Mouse (Mus musculus): ENCODE data around the gene Zfp119a.
"Not testable (repeated sequence)": the region's sequence is repeated elsewhere in the genome, so short reads cannot be mapped to it uniquely, and the experiment has no call there.

Gene Zfp119a

DNA sequence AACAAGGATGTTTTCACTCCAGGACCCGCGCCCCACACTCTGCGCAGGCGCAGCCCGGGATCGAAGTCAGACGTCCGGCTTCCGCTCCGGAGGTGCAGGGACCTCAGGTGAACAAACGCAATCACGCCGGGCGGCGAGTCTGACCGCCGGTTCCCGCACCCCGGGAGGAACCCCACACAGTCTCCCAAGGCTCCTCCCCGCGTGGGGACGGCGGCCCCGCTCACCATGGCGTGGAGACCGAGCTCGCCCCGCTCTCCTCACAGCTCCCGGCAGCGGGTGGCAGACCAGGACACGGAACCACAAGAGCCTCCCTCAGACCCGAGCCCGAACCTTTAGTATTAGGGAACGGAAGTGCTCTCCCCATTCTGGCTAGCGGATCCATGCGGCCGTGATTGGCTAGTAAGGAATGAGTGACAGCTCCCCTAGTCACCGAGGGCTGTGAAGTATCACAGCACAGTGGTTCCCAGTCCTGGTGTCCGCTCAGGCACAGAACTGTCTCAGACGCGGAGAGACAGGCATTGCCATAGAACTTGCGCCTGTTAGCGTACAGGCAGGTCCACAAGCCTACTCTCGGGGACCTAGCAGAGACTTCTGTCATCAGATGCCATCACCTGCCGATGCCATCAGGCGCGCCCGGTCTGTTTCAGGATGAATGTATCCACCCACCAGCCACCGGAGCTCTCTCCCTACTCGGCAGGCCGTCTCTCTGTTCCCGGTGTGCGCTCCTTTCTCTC is at the start of gene Zfp119a:
Gene Zfp119a, minus strand, starts transcription at position 295 of the 734 bp plus-strand sequence.
- not testable (repeated sequence) for TF ChIP-seq GATA4 (IDR thresholded peaks at IDR 0.05; ENCODE audit: insufficient replicate concordance, low read length)

DNA sequence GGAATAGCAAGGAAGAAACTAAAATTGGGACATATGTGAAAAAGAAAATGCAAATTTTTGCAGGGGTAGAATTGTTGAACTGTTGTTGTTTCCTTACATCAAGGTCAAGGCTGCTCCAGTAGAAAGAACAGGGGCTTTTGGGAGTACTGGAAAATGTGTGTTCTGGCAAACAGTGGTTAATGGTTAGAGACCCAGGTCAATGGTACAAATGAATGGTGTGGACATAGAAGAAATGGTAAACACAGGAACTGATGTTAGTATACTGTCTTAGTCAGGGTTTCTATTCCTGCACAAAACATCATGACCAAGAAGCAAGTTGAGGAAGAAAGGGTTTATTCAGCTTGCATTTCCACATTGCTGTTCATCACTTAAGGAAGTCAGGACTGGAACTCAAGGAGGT is 27.9 kb upstream of the Zfp119a start:
- no peak for TF ChIP-seq GATA4 (IDR thresholded peaks at IDR 0.05; ENCODE audit: insufficient replicate concordance, low read length)

GRCm38 (mm10) chr17:55904131-55904530 is 25.4 kb upstream of the Zfp119a start:
- no peak for TF ChIP-seq GATA4 (IDR thresholded peaks at IDR 0.05; ENCODE audit: insufficient replicate concordance, low read length)

DNA sequence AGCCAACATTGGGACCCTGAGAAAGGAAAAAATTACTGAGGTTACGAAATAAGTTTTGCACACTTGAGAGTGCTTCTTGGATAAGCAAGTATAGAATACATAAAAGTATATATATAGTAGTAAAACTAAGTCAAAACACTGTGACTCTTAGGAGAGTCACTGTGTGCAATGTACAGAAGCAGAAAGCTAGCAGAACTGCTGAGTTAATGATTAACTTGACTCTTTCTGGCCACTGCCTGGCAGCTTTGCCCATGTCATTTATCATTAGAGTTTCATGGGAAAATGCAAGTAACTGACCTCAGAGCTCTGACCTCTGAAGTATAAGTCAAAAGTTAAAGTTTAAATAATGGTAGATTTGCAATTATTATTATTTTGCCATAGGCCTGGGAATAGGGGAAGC is 25.0 kb upstream of the Zfp119a start:
- TF ChIP-seq GATA4 (IDR thresholded peaks at IDR 0.05; ENCODE audit: insufficient replicate concordance, low read length): no peak

- TF ChIP-seq GATA4 (IDR thresholded peaks at IDR 0.05; ENCODE audit: insufficient replicate concordance, low read length): no peak
These were observed 24.4 kb upstream of the Zfp119a start for GRCm38 (mm10) chr17:55903087-55903486.

DNA sequence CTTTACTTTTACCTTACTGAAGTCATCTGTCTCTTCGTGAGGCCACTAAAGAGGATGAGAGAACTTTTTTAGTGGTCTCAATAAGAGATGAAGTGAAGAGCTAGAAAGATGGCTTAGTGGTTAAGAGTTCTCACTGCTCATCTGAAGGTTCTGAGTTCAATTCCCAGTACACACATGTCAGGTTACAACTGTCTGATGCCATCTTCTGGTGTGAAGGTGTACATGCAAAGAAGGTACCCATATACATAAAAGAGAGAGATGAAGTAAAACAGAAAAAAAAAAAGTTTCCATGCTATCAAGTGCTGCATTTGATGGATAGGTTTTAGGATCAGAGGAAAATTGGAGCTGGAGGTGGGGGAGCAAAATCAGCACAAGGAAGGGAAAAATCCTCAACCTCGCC is 6.2 kb upstream of the Zfp119a start:
- TF ChIP-seq GATA4 (IDR thresholded peaks at IDR 0.05; ENCODE audit: insufficient replicate concordance, low read length): no peak

DNA sequence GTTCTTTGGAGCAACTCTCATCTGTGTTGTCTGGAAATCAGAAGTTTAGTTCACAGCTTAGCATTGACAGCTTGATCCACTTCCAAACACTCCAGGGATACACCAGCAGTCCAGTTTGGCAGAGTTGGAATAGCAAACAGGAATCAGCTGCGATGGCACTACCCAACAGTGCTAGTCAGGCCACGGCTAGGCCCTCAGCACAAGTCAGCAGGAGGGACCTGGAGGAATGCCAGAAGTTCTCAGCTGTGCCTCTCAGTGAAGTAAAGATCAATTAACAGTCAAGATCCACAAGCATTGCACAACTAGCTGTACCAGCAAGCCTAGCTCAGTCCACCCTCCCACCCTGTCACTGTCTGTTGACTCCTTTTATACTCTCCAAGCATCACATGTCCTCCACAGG is 4.9 kb upstream of the Zfp119a start:
- TF ChIP-seq GATA4 (IDR thresholded peaks at IDR 0.05; ENCODE audit: insufficient replicate concordance, low read length): no peak

GRCm38 (mm10) chr17:55877184-55877583 is 1.5 kb downstream of the Zfp119a start:
- TF ChIP-seq GATA4 (IDR thresholded peaks at IDR 0.05; ENCODE audit: insufficient replicate concordance, low read length): no peak

GRCm38 (mm10) chr17:55843067-55843466 is 35.7 kb downstream of the Zfp119a start:
- no peak for TF ChIP-seq GATA4 (IDR thresholded peaks at IDR 0.05; ENCODE audit: insufficient replicate concordance, low read length)

DNA sequence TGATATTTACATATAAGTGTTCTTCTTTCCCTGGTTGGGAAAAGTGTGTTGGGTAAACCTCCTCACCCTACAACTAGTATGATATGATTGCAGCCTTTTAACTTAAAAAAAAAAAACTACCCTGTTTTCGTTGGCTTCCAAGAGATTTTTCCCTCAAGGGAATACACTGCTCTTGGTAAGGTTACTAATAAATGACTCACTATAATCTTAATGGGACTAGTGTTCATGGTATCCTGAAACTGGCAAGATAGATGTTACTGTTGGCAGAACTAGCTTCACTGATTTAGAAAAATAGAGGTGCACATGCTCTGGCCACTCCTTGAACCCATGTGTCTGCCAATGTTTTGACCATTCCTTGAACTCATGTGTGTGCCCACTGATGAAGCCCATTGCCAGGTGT is 57.2 kb downstream of the Zfp119a start:
- TF ChIP-seq GATA4 (IDR thresholded peaks at IDR 0.05; ENCODE audit: insufficient replicate concordance, low read length): no peak

DNA sequence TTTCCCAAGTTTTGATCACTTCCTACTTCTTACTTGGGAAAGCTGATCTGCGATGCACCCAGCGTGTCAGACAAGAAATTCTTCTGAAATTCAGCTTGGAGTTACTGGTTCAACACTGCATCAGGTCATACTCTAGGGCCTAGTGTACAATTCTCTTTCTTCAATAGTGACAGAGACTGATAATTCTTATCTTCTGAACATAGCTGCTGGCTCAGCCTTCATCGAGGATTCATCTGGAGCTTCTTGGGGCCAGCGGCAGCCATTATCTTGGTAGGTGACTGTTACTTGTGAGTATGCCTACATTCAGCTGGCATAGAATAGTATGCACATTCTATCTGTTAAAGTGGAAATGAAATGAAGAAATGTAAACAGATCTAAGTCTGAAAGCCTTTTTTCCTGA is 61.9 kb downstream of the Zfp119a start:
- no peak for TF ChIP-seq GATA4 (IDR thresholded peaks at IDR 0.05; ENCODE audit: insufficient replicate concordance, low read length)

All from liver, adult (tissue).